Comparison of ENCODE assay signal across 12 mouse cellular contexts in the genomic region with DNA sequence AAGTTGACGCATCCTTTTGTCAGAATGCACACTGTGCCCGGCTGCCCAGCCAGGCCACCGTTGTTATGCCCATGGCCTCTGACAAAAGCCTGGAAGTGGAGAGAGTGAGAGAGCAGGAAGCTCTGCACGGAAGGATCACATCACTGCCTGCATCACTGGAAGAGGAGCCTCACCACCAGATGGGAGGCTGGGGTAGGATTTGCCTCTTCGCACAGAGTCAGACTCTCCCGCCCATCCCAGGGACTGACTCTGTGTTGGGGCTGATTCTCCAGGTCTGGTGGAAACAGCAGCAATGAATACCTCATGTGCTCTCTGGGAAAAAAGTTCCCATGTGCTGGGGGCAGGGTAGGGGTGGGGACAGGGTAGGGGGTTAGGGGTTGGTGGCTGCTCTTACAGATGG. TPM values are rescaled to one million over a fixed set of nuclear protein-coding genes. Genes with fewer than 3 reads are reported as not detected.
A peak's percentile ranks its signal among the peaks of the same experiment; 100 is the strongest.
DNase-seq lines count a peak whose midpoint lies in the region; ATAC-seq and TF ChIP-seq lines count a peak whose summit lies in the region.
"Had no signal": no experiment of that assay in that cellular context is flagged by ENCODE, and none has a peak within 500 bp of the region (broad histone marks: within the 10 kb centered on the region; RNA-seq: fewer than 3 reads in every experiment).

No protein-coding gene starts in this region.

- no peak overlapping the region for H3K4me3 ChIP-seq in heart, embryonic 12.5 days
- H3K4me3 ChIP-seq in liver, adult 2 months (ENCODE audit: insufficient read depth, low read depth, low read length), result no peak overlapping the region
- H3K4me3 ChIP-seq in liver, postnatal 0 days (ENCODE audit: low read depth, low read length), result no peak overlapping the region
- no peak overlapping the region for H3K4me3 ChIP-seq in limb, embryonic 10.5 days

- no peaks in the 10 kb centered on the region for H3K9me3 ChIP-seq in heart, embryonic 12.5 days (replicated peaks)
- no peaks in the 10 kb centered on the region for H3K9me3 ChIP-seq in liver, postnatal 0 days (ENCODE audit: low read length)
- no peaks in the 10 kb centered on the region for H3K9me3 ChIP-seq in limb, embryonic 10.5 days (replicated peaks)

- ATAC-seq in heart, embryonic 12.5 days (ENCODE audit: insufficient number of reproducible peaks, low FRiP score), result no peak
- ATAC-seq in liver, postnatal 0 days, result no peak
- no peak for ATAC-seq in erythroid progenitor cell, adult 5-6 weeks (replicated peaks; ENCODE audit: low FRiP score, poor library complexity, severe bottlenecking)

- no peaks in the 10 kb centered on the region for H3K27me3 ChIP-seq in heart, embryonic 12.5 days (replicated peaks)
- H3K27me3 ChIP-seq in liver, adult 2 months (ENCODE audit: control insufficient read depth, insufficient read depth, low read length), result no peaks in the 10 kb centered on the region
- no peaks in the 10 kb centered on the region for H3K27me3 ChIP-seq in liver, postnatal 0 days (ENCODE audit: insufficient read depth, low read length)
- no peaks in the 10 kb centered on the region for H3K27me3 ChIP-seq in limb, embryonic 10.5 days (ENCODE audit: low read depth, poor library complexity, severe bottlenecking)
- H3K27me3 ChIP-seq: CH12.LX had no signal

- H3K4me2 ChIP-seq in heart, embryonic 12.5 days, result no peak overlapping the region
- H3K4me2 ChIP-seq in liver, postnatal 0 days (ENCODE audit: low read depth, low read length), result no peak overlapping the region

- no peak for DNase-seq in heart, postnatal 10 days
- no peak for DNase-seq in liver, adult 2 months (ENCODE audit: extremely low read depth, low read depth, low spot score)
- DNase-seq in liver, postnatal 0 days, result no peak
- DNase-seq in R1 (ENCODE audit: low read depth, low spot score), result peak; percentile 37
- DNase-seq in limb, embryonic 10.5 days (ENCODE audit: low spot score), result no peak
- DNase-seq in adrenal gland, adult 8-10 months, result no peak
- DNase-seq: cerebellum, adult 2 months; right cerebral cortex, postnatal 25 days; thymus, adult 18-20 months had no signal

- no peak overlapping the region for H3K9ac ChIP-seq in heart, embryonic 12.5 days
- no peak overlapping the region for H3K9ac ChIP-seq in liver, adult 2 months (ENCODE audit: low read depth, low read length)
- no peak overlapping the region for H3K9ac ChIP-seq in liver, postnatal 0 days (replicated peaks)

- no peaks in the 10 kb centered on the region; the same call in 1 of the 2 replicates for H3K36me3 ChIP-seq in heart, embryonic 12.5 days
- H3K36me3 ChIP-seq in liver, adult 2 months (ENCODE audit: control insufficient read depth, insufficient read depth, low read length), result no peaks in the 10 kb centered on the region
- peaks cover 4% of the 10 kb centered on the region; the same call in 1 of the 2 replicates for H3K36me3 ChIP-seq in liver, postnatal 0 days (replicated peaks; ENCODE audit: insufficient read depth, low read length)
- H3K36me3 ChIP-seq in limb, embryonic 10.5 days, result no peaks in the 10 kb centered on the region

- H3K4me1 ChIP-seq in heart, embryonic 12.5 days (replicated peaks), result peaks cover 41% of the 10 kb centered on the region
- H3K4me1 ChIP-seq in liver, adult 2 months (ENCODE audit: control insufficient read depth, insufficient read depth, low read length), result no peaks in the 10 kb centered on the region; the same call in 1 of the 2 replicates
- peaks cover 23% of the 10 kb centered on the region; the same call in 1 of the 2 replicates for H3K4me1 ChIP-seq in liver, postnatal 0 days (ENCODE audit: insufficient read depth)
- H3K4me1 ChIP-seq in limb, embryonic 10.5 days, result peaks cover 36% of the 10 kb centered on the region

- peak overlapping the region; percentile 22 for H3K27ac ChIP-seq in heart, embryonic 12.5 days (ENCODE audit: poor library complexity, severe bottlenecking)
- H3K27ac ChIP-seq in liver, adult 2 months (replicated peaks; ENCODE audit: insufficient read depth, low read depth, low read length), result 0 out of 2 replicates have a peak overlapping the region, but pooled peaks have one; percentile 28
- no peak overlapping the region; the same call in 1 of the 2 replicates for H3K27ac ChIP-seq in liver, postnatal 0 days (ENCODE audit: low read depth)
- peak overlapping the region; percentile 70 for H3K27ac ChIP-seq in limb, embryonic 10.5 days

- no peaks in the 10 kb centered on the region for H3K79me2 ChIP-seq in liver, adult 2 months (ENCODE audit: control insufficient read depth, insufficient read depth, low read length)

- WGBS in heart, embryonic 12.5 days, result 69% methylated on average over 6 of the region's 6 CpGs
- 75% methylated on average over 6 of the region's 6 CpGs for WGBS in liver, adult 2 months
- 62% methylated on average over 6 of the region's 6 CpGs for WGBS in liver, postnatal 0 days (ENCODE audit: insufficient replicate concordance)
- WGBS in limb, embryonic 10.5 days, result 77% methylated on average over 6 of the region's 6 CpGs

- no peak for TF ChIP-seq EP300 in liver, postnatal 0 days (IDR thresholded peaks at IDR 0.05; ENCODE audit: low read depth)

- no peak for TF ChIP-seq POLR2A in liver, adult 2 months (IDR thresholded peaks at IDR 0.05; ENCODE audit: extremely low read depth, insufficient read depth, low read length)

- TF ChIP-seq CTCF in liver, adult 2 months (IDR thresholded peaks at IDR 0.05; ENCODE audit: low read depth, low read length), result no peak
- TF ChIP-seq CTCF in liver, postnatal 0 days (IDR thresholded peaks at IDR 0.05; ENCODE audit: low read depth), result no peak

- intact Hi-C loops in heart, postnatal 10 days (cut with DNase I), result no loop called here

RNA-seq across cellular contexts. Expression of gene Tex2, which starts 50.6 kb away (rescaled TPM):
- polyA plus RNA-seq in heart, embryonic 12.5 days (2016; fragmentation: Nextera tagmentation; extraction: Ambion mirVana), result 19.8 and 20.2 TPM in 2 replicates
- 10 to 100 TPM; 40.1 to 40.3 TPM for total RNA-seq in heart, postnatal 10 days (2021)
- total RNA-seq in liver, adult 2 months (2014; rRNA removed), result 60.4 and 63.4 TPM in 2 replicates
- 45.3 and 49.7 TPM in 2 replicates for polyA plus RNA-seq in liver, adult 2 months (2012; rRNA removed)
- polyA plus RNA-seq in liver, postnatal 0 days (2015; fragmentation: Nextera tagmentation; extraction: Ambion mirVana), result 9.9 and 11.3 TPM in 2 replicates
- 6.9 and 7.2 TPM in 2 replicates for polyA plus RNA-seq in limb, embryonic 10.5 days (2016; fragmentation: Nextera tagmentation; extraction: Ambion mirVana)
- 18.9 and 32.1 TPM in 2 replicates for total RNA-seq in erythroid progenitor cell, adult 5-6 weeks (2015; ENCODE audit: low replicate concordance)
- total RNA-seq in erythroid progenitor cell, adult 5-6 weeks (2017; ENCODE audit: low replicate concordance), result 35.9 and 41.8 TPM in 2 replicates
- 10 to 100 TPM; 48.2 to 56.8 (median 54.5) TPM for total RNA-seq in adrenal gland, adult 8-10 months (2022)
